Mouse (Mus musculus): ENCODE results near the gene Crebl2.

Gene Crebl2

GRCm38 (mm10) chr6:134829786-134830700 lies at the start of gene Crebl2:
Gene Crebl2 (plus strand): TSS chr6:134830154.
- peak; percentile 99 for DNase-seq

DNA sequence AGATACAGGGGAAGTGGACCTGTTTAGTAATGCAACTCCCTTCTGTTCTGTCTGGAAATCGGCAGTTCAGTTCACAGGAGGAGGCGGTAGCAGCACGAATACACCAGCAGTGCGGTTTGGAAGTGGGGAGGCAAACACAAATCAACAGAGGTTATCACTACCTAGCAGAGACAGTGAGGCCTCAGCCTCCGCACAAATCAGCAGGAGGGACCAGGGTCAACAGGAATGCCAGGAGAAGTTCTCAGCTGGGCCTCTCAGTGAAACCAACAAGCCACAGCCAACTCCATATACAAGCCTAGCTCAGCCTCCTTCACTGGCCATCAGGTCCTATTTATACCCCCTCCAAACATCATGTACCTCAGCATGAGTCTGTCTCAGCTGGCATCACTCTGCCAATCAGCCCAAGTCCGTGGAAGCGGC lies 48.5 kb upstream of the Crebl2 start:
- no peak for DNase-seq

DNA sequence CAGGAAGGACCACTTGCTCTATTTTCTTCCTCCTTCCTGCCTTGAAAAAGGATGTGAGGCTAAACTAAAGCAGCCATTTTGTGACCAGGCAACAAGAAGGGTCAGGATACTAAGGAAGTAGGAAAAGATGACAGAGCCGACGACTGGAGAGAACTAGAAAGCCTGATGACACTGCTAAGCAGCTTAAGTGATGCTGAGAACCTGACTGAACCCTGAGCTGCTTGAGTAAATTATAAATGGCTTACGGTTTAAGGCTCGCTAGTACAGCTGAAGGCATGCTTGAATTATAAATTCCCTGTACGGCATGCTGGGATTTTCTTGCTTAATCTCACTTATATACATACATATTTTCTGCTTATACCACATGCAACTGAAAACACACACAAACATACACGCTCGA lies 47.1 kb upstream of the Crebl2 start:
- DNase-seq: no peak

- DNase-seq: no peak
These were observed 43.5 kb upstream of the Crebl2 start for GRCm38 (mm10) chr6:134786426-134786825.

DNA sequence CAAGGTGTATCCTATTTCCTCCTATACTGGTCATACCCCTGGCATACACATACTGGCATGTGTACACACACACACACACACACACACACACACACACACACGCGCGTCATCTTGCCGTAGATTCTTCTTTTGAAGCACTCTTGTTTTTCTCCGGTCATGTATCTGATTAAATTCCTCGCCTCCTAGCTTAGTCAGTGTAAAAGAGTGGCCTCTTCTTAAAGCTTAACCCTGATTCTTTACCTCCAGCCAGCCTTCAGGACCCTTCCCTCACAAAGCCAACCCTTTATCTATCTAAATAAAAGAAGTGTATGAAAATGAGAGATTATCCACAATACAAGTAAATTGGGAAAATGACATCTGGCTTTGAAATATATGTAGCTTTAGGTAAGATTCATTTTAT lies 40.9 kb upstream of the Crebl2 start:
- DNase-seq: no peak

GRCm38 (mm10) chr6:134791251-134792118 lies 38.5 kb upstream of the Crebl2 start:
- DNase-seq: peak; percentile 27

DNA sequence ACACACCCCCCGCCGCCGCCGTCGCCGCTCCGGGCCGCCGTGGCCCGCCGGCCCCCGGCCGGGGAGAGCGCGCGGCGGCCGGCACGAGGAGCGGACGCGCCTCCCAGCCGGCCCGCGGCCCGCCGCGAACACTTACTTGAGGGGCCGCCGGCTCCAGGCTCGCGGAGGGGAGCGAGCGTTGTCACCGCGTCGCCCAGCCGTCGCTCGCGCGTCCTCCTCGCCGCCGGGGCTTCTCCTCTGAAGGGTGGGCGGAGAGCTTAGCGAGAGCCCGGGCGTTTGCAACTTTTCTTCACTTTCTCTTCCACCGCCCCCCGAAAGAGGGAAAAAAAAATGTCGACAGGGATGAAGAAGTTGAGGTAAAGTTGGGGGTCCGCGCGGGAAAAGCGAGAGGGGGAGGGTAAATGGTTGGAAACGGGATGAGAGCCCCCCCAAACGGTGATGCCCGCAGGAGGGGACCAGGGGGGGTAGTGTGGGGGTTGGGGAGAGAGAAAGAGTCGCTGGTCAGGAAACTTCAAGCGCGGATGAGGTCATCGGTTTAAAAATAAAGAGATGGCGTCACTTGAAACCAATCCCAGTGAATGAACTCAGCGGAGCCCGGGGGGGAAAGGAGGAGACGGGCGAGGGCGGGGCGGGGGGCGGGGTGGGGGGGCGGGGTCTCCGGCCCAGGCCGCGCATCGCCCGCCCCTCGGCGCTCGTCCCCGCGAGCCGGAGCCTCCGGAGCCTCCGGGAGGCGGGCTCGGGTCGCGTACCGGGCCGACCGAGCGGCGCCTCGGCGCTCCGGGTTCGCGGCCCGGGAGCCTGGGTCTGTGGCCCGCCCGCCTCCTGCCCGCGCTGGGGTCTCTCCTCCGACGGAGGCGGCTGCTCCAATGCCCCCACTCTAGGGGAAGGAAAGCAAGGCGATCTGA lies 37.6 kb upstream of the Crebl2 start, which contains the start of gene Dusp16:
TSS of gene Dusp16 (minus strand) at position 485 of the 905 bp plus-strand sequence.
- DNase-seq: peak; percentile 96

GRCm38 (mm10) chr6:134793046-134793806 lies 36.7 kb upstream of the Crebl2 start:
- no peak for DNase-seq

DNA sequence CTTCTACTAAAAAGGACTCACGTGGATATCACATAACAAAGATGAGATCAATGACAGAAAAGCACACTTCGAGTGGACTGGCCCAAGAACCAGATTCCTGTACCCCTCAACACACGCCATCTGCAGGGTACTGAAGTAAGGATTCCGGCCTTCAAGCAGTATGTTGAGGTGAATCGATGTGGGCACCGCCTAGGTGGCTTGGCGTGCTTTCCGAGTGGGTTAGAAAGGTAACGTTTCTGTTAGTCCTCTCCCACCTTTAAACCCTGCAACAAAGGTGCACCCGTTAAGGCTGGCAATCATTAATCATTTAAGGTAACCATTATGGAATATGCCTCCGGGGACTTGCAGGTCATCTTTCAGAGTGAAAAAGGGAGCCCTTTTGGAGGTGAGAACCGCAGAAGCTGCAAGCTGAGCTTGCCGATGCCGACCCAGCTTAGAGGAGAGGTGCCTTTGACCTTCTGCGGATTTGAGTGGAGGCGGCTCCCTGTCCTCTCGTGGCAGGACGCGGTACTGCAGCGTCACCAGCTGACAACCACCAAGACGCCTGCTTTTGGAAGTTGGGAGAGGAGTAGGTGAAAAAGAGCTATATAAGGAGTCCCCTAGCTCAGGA lies 35.9 kb upstream of the Crebl2 start:
- DNase-seq: peak; percentile 89

- no peak for DNase-seq
These were observed 33.7 kb upstream of the Crebl2 start for GRCm38 (mm10) chr6:134796297-134796696.

GRCm38 (mm10) chr6:134801483-134801882 lies 28.5 kb upstream of the Crebl2 start:
- DNase-seq: no peak

DNA sequence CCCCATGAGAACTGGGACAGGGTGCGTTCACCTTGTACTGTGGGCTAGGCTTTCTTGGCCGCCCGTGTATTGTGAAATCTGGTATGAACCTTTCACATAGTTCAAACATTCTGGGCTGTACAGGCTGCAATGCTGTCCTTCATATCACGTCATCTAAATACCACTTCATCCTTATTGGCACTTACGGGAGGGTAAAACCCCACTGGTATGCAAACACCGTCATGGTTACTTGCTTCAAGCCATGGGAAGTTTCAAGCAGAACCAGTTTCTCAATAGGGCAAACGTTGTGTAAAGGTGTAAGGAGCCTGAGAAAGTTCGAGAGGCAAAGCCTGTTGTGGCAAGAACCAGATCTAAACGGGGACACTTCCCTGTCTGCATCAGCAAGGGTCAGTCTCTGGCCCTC lies 27.3 kb upstream of the Crebl2 start:
- DNase-seq: no peak

GRCm38 (mm10) chr6:134804736-134805277 lies 25.1 kb upstream of the Crebl2 start:
- no peak for DNase-seq

GRCm38 (mm10) chr6:134806130-134806529 lies 23.8 kb upstream of the Crebl2 start:
- DNase-seq: no peak

DNA sequence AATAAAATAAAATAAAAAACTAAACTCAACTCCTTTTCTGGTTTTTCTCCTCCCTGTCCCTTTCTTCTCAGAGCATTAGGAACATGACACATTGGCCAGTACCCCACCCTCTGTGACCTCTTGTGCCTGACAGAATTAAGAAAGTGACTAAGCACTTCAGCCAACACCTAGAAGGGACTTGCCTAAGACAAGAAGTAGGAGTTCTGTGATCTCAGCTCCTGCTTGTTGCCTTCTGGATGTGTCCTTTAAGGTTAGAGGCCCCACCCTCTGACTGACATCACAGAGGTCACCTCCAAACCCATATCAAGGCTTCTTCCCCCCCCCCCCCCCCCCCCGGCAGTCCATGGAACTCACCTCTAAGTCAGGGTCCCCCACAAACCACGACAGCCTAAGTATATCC lies 22.9 kb upstream of the Crebl2 start:
- DNase-seq: no peak

DNA sequence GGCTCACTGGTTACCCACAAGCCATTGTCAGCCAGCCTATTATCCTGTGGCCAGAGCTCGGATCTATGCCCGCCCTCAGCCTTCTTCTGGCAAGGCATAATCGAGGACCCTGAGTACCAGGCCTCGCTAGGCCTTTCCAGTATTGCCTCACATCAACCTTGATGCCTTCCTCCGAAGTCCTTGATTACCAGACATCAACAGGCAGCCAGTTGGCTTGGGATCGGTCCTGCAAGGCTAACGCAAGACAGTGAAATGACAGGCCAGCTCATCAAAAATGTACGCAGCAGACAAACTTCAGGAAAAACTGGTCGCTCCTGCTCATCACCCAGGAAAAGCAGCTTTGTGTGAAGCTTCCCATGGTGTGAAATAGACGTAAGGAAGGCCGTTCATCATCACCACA lies 22.2 kb upstream of the Crebl2 start:
- DNase-seq: no peak

DNA sequence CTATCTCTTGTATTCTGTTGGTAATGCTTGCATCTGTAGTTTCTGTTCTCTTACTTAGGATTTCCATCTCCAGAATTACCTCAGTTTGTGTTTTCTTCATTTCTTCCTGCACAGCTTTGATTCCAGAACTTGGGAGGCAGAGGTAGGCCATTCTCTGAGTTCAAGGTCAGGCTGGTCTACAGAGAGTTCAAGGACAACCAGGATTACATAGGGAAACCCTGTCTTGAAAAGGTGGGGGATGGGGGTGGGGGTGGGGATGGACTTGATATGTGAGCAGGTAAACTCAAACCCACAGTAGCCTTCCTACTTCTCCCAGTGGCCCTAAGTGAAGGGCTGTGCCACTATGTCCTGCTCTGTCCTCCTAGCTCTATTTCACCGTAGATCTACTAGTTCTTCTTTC lies 16.9 kb upstream of the Crebl2 start:
- DNase-seq: no peak

GRCm38 (mm10) chr6:134817051-134817928 lies 12.7 kb upstream of the Crebl2 start:
- DNase-seq: no peak

- no peak for DNase-seq
These were observed 10.2 kb upstream of the Crebl2 start for GRCm38 (mm10) chr6:134819741-134820140.

GRCm38 (mm10) chr6:134820411-134820810 lies 9.5 kb upstream of the Crebl2 start:
- DNase-seq: no peak
